Mouse (Mus musculus) embryonic fibroblast, embryonic 13.5 days (primary cell): ENCODE results near the gene March11. TPM values are rescaled to one million over a fixed set of nuclear protein-coding genes. Genes with fewer than 3 reads are reported as not detected.

Experiments used
- H3K27ac ChIP-seq: 2 replicates; pipeline ENCODE4 v1.5.1; 2012; ENCODE audit warnings: low read length, control low read depth, inconsistent platforms; ENCODE audit not compliant: insufficient read depth
- H3K4me1 ChIP-seq: 2 replicates; pipeline ENCODE4 v1.6.1; 2011; ENCODE audit warnings: low read length; ENCODE audit not compliant: control insufficient read depth, insufficient read depth
- H3K4me3 ChIP-seq: 2 replicates; pipeline ENCODE4 v1.5.1; 2011; ENCODE audit warnings: mild to moderate bottlenecking, control low read depth, low read length; ENCODE audit not compliant: insufficient read depth
- CTCF ChIP-seq: IDR thresholded peaks from 2 replicates; pipeline ENCODE4 v1.5.1; 2011; ENCODE audit warnings: mild to moderate bottlenecking, control low read depth, low read length, moderate library complexity, borderline replicate concordance; ENCODE audit not compliant: insufficient read depth
- POLR2A ChIP-seq: IDR thresholded peaks from 2 replicates; pipeline ENCODE4 v1.6.1; 2011; ENCODE audit warnings: low read depth, mild to moderate bottlenecking, control low read depth, low read length, moderate library complexity
- polyA plus RNA-seq: library from polyadenylated mRNA; stranded (reverse); fragments of >200 nt; gene quantifications from 2 replicates; pipeline ENCODE4 v1.2.4, GENCODE M21; 2011; ENCODE audit warnings: low read depth; ENCODE audit not compliant: missing spikeins, insufficient read length

Gene March11
- not detected in 2 replicates for polyA plus RNA-seq

- H3K4me1 ChIP-seq = no peaks in the 10 kb centered on the region
- no peak within 1 kb of the TSS for H3K27ac ChIP-seq
- TF ChIP-seq POLR2A = no peak
- no peak for TF ChIP-seq CTCF
- H3K4me3 ChIP-seq = peak within 1 kb of the TSS; percentile 51
Measured at GRCm38 (mm10) chr15:26308629-26309230, at the start of gene March11. TSS of gene March11 (plus strand) at chr15:26309048.

- H3K4me3 ChIP-seq = no peak overlapping the region
- TF ChIP-seq POLR2A (no peak), CTCF (no peak)
- no peaks in the 10 kb centered on the region for H3K4me1 ChIP-seq
- H3K27ac ChIP-seq = no peak overlapping the region
Measured at GRCm38 (mm10) chr15:26262336-26262735, 46.5 kb upstream of the March11 start.

- Histone ChIP-seq H3K27ac (no peak overlapping the region), H3K4me1 (no peaks in the 10 kb centered on the region), H3K4me3 (no peak overlapping the region)
- TF ChIP-seq POLR2A (no peak), CTCF (no peak)
Measured at GRCm38 (mm10) chr15:26269596-26269995, 39.3 kb upstream of the March11 start.

- H3K27ac ChIP-seq = no peak overlapping the region
- H3K4me1 ChIP-seq = no peaks in the 10 kb centered on the region
- no peak overlapping the region for H3K4me3 ChIP-seq
- no peak for TF ChIP-seq POLR2A
- TF ChIP-seq CTCF = no peak
Measured at GRCm38 (mm10) chr15:26276035-26276511, 32.8 kb upstream of the March11 start.

- Histone ChIP-seq H3K27ac (no peak overlapping the region), H3K4me3 (no peak overlapping the region), H3K4me1 (no peaks in the 10 kb centered on the region)
- TF ChIP-seq POLR2A (no peak), CTCF (no peak)
Measured at GRCm38 (mm10) chr15:26276608-26277007, 32.2 kb upstream of the March11 start.

GRCm38 (mm10) chr15:26291871-26292270 lies 17.0 kb upstream of the March11 start:
- Histone ChIP-seq H3K27ac (no peak overlapping the region), H3K4me3 (no peak overlapping the region), H3K4me1 (no peaks in the 10 kb centered on the region)
- TF ChIP-seq CTCF (no peak), POLR2A (no peak)

- no peak overlapping the region for H3K4me3 ChIP-seq
- no peak for TF ChIP-seq POLR2A
- no peak for TF ChIP-seq CTCF
- no peak overlapping the region for H3K27ac ChIP-seq
- no peaks in the 10 kb centered on the region for H3K4me1 ChIP-seq
Measured at GRCm38 (mm10) chr15:26292811-26293210, 16.0 kb upstream of the March11 start.

- no peaks in the 10 kb centered on the region for H3K4me1 ChIP-seq
- no peak overlapping the region for H3K27ac ChIP-seq
- no peak for TF ChIP-seq CTCF
- no peak for TF ChIP-seq POLR2A
- H3K4me3 ChIP-seq = no peak overlapping the region
Measured at GRCm38 (mm10) chr15:26293215-26293614, 15.6 kb upstream of the March11 start.

- TF ChIP-seq CTCF (no peak), POLR2A (no peak)
- Histone ChIP-seq H3K4me3 (no peak overlapping the region), H3K27ac (no peak overlapping the region), H3K4me1 (no peaks in the 10 kb centered on the region)
Measured at GRCm38 (mm10) chr15:26298668-26299067, 10.2 kb upstream of the March11 start.

- Histone ChIP-seq H3K27ac (no peak overlapping the region), H3K4me1 (no peaks in the 10 kb centered on the region), H3K4me3 (peak overlapping the region; percentile 51)
- TF ChIP-seq CTCF (no peak), POLR2A (no peak)
Measured at GRCm38 (mm10) chr15:26309291-26309931, 563 bp downstream of the March11 start.
